Mouse (Mus musculus) stomach, postnatal 0 days (tissue): ENCODE results near the gene Pex10. TPM values are rescaled to one million over a fixed set of nuclear protein-coding genes. Genes with fewer than 3 reads are reported as not detected.
A peak's percentile ranks its signal among the peaks of the same experiment; 100 is the strongest.

Experiments used
- ATAC-seq: fragments of 200-750 bp; cut with Nextera tagmentation; 2 replicates; pipeline ENCODE4 v1.8.0; 2017; ENCODE audit not compliant: low FRiP score, low TSS enrichment
- DNase-seq: peaks from one replicate; pipeline ENCODE4 v3.0.0-alpha.2; 2016; ENCODE audit warnings: low spot score
- H3K27ac ChIP-seq: fragments of 300-500 bp; sonication (generic); replicated peaks from 2 replicates; pipeline ENCODE4 v1.5.1; 2014; ENCODE audit warnings: mild to moderate bottlenecking, control low read depth
- H3K27me3 ChIP-seq: fragments of 300-500 bp; sonication (generic); 2 replicates; pipeline ENCODE4 v1.6.1; 2014; ENCODE audit warnings: low read length; ENCODE audit not compliant: control insufficient read depth, insufficient read depth
- H3K36me3 ChIP-seq: fragments of 300-500 bp; sonication (generic); 2 replicates; pipeline ENCODE4 v1.6.1; 2014; ENCODE audit warnings: low read length, mixed read lengths; ENCODE audit not compliant: control insufficient read depth, insufficient read depth
- H3K4me1 ChIP-seq: fragments of 300-500 bp; sonication (generic); replicated peaks from 2 replicates; pipeline ENCODE4 v1.6.1; 2014; ENCODE audit warnings: antibody characterized with exemption; ENCODE audit not compliant: control insufficient read depth, insufficient read depth
- H3K4me2 ChIP-seq: fragments of 300-500 bp; sonication (generic); replicated peaks from 2 replicates; pipeline ENCODE4 v1.6.1; 2014; ENCODE audit warnings: low read depth, mild to moderate bottlenecking, control low read depth, moderate library complexity
- H3K4me3 ChIP-seq: fragments of 300-500 bp; sonication (generic); 2 replicates; pipeline ENCODE4 v1.5.1; 2014; ENCODE audit warnings: low read depth, low read length, control low read depth
- H3K9ac ChIP-seq: fragments of 300-500 bp; sonication (generic); 2 replicates; pipeline ENCODE4 v1.6.1; 2014; ENCODE audit warnings: mild to moderate bottlenecking, low read length, control low read depth, mixed read lengths
- H3K9me3 ChIP-seq: fragments of 300-500 bp; sonication (generic); 2 replicates; pipeline ENCODE4 v1.6.1; 2016; ENCODE audit warnings: low read length; ENCODE audit not compliant: control insufficient read depth
- CTCF ChIP-seq: IDR thresholded peaks from 2 replicates; pipeline ENCODE4 v1.5.1; 2016; ENCODE audit warnings: antibody characterized with exemption, low read depth, mild to moderate bottlenecking, moderate library complexity
- EP300 ChIP-seq: optimal IDR thresholded peaks from 2 replicates; pipeline ENCODE3; 2016; ENCODE audit warnings: antibody characterized with exemption
- WGBS: fragments of 180-500 bp; shearing (Covaris S2); extraction: QIAGEN DNeasy Blood & Tissue Kit; methylation state at CpG from one replicate; pipeline ENCODE4 v1.1.7; 2014; 5-methylcytosine and 5-hydroxymethylcytosine counted together
- polyA plus RNA-seq: library from polyadenylated mRNA; unstranded; fragments of >200 nt; fragmentation: Nextera tagmentation; extraction: Ambion mirVana; gene quantifications from 2 replicates; pipeline ENCODE4 v1.2.1, GENCODE M21; 2015

Pex10 gene
- polyA plus RNA-seq, 1 experiment from 2014 or later, result 10.3 TPM

DNA sequence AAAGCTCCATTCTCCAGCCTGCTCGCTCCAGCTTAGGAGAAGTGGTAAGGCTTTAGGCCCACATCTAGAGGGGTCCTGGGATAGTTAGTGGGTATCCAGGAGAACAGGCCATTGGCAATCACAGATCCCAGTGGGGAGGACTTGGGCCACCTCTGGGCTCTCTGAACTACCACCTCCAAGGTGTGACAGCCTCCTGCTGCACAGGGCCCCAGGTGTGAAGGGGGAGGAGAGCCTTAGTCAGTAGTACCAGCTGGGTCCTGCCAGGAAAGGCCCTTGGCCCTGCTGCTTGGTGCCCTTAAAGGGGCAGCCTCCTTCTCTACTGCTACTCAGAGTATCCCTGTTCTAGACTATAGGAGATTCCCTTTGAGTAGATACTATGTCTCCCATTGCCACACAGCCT, 46.7 kb upstream of the Pex10 start:
- TF ChIP-seq CTCF (no peak), EP300 (no peak)
- ATAC-seq, result no peak
- WGBS, result 42% methylated on average over 1 of the region's 1 CpGs
- H3K4me2 ChIP-seq, result no peak overlapping the region
- H3K36me3 ChIP-seq, result no peaks in the 10 kb centered on the region
- H3K4me1 ChIP-seq, result peaks cover 4% of the 10 kb centered on the region; the same call in 1 of the 2 replicates
- no peaks in the 10 kb centered on the region for H3K27me3 ChIP-seq
- H3K4me3 ChIP-seq, result no peak overlapping the region
- peak; percentile 26 for DNase-seq
- H3K9ac ChIP-seq, result no peak overlapping the region
- no peaks in the 10 kb centered on the region for H3K9me3 ChIP-seq
- H3K27ac ChIP-seq, result 0 out of 2 replicates have a peak overlapping the region, but pooled peaks have one; percentile 2

DNA sequence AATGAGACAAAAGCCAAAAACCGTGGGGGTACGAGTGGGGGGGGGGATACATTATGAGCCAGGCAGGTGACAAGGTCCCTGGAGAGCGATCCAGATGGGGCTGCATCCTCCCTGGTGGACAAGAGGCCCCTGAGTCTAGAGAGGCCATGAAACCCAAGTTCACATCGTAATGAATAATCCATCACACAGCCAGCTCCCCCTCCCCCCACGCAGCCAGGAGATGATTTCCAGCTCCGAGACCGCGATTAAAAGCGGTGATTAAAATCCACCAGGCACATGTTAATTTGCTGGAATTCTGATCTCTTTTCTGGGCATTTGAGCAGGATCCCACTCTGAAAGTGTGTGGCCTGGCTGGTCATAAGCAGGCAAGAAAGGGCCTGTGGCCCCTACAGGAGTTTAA, 46.0 kb upstream of the Pex10 start:
- 53% methylated on average over 9 of the region's 9 CpGs for WGBS

DNA sequence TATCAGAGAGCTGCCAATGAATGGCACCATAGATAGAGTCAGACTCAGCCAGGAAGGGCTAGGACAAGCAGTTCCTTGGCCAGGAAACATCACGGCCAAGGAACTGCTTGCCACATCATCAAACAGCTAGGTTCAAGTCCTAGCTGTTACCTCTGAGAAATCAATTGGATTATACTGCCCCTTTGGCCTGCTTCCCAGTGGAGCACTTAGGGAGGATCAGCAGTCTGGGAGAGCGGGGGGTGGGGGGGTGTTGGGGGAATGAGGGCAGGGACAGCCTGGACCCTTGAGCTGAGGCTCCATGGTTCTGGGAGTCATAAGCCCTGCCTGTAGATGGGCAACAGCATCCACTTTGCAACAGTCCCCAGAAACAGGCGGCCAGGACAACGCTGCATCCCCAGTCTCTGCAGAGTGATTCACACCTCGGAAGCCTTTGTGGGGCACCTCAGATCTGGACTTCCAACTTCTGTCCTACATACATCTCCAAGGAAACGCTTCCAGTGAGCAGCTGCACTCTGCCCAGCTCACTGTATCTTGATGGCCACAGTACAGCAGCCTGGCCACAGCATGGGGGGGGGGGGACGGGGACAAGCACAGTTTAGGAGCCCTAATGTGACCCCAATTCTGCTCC, 44.5 kb upstream of the Pex10 start:
- DNase-seq (no peak), ATAC-seq (no peak)
- 61% methylated on average over 7 of the region's 7 CpGs for WGBS
- Histone ChIP-seq H3K4me2 (no peak overlapping the region), H3K27me3 (no peaks in the 10 kb centered on the region), H3K4me3 (no peak overlapping the region), H3K4me1 (peaks cover 4% of the 10 kb centered on the region; the same call in 1 of the 2 replicates), H3K9ac (no peak overlapping the region), H3K36me3 (no peaks in the 10 kb centered on the region), H3K9me3 (no peaks in the 10 kb centered on the region), H3K27ac (no peak overlapping the region)
- TF ChIP-seq EP300, result no peak
- no peak for TF ChIP-seq CTCF

More for the DNA sequence above, 46.0 kb upstream of the Pex10 start:
- H3K9ac ChIP-seq, result no peak overlapping the region
- H3K27ac ChIP-seq, result no peak overlapping the region
- no peaks in the 10 kb centered on the region for H3K9me3 ChIP-seq
- TF ChIP-seq EP300 (no peak), CTCF (no peak)
- H3K36me3 ChIP-seq, result no peaks in the 10 kb centered on the region
- H3K27me3 ChIP-seq, result no peaks in the 10 kb centered on the region
- peaks cover 4% of the 10 kb centered on the region; the same call in 1 of the 2 replicates for H3K4me1 ChIP-seq
- no peak for ATAC-seq
- H3K4me2 ChIP-seq, result no peak overlapping the region
- no peak for DNase-seq
- no peak overlapping the region for H3K4me3 ChIP-seq

DNA sequence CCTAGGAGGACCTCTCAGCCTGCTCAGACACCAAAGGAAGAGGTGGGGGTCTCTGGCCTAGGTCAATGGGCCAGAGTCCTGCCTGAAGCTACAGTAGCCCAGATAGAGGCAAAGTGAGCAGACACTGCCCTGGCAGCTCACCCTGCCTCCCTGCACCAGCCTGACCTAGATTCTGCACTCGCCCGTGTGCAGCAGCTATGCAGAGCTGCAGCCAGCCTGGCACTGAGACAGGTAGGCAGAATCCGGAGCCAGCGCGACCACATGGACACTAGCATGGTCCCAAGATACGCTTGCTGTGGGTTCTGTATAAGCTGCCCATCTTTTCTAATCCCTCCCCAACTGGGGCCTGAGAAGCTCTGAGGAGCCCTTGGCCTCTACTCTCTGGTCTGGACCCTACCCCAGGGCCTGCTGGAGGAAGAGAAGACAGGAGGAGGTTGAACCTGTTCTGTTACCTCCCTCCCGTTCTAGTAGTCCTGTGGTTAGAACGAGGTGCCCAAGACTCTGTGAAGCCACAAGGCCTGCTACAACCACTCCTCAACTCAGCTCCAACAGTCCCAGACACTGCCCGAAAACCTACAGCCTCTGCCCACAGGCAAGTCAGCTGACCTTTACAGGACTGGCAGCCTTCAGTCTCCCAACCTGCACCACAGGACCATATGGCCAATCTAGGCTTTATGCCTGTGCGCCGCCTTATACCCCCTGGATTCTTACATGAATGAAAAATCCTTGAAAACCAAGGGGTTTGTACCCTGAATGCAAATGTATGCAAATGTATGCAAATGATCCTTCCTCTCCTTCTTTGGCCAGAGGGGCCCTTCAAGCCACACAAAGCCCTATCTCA, 42.4 kb upstream of the Pex10 start:
- Histone ChIP-seq H3K4me1 (no peaks in the 10 kb centered on the region), H3K27me3 (no peaks in the 10 kb centered on the region), H3K27ac (no peak overlapping the region), H3K4me2 (no peak overlapping the region), H3K9me3 (no peaks in the 10 kb centered on the region), H3K9ac (no peak overlapping the region), H3K4me3 (no peak overlapping the region), H3K36me3 (no peaks in the 10 kb centered on the region)
- ATAC-seq (no peak), DNase-seq (no peak)
- TF ChIP-seq CTCF (no peak), EP300 (no peak)
- 85% methylated on average over 11 of the region's 11 CpGs for WGBS

DNA sequence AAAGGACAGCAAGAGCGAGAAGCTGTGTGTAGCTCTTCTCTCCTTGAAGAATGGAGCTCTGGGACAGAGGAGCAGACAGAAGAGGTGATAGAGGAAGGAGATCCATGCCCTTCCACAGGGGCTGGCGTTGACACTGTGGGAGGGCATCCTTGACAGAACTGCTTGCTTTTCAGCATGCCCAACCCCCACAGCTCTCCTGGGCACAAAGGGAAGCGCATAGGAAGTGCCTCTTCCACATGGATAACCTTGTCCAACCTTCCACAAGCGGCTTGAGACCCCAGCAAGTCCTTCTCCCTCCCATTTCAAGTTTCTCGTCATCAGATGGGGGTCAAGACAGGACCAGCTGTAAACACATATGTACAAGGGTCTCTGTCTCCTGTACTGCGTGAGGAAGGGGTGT, 33.7 kb upstream of the Pex10 start:
- Histone ChIP-seq H3K36me3 (no peaks in the 10 kb centered on the region), H3K4me1 (no peaks in the 10 kb centered on the region), H3K4me2 (no peak overlapping the region), H3K27ac (no peak overlapping the region), H3K4me3 (no peak overlapping the region), H3K9me3 (no peaks in the 10 kb centered on the region), H3K27me3 (no peaks in the 10 kb centered on the region), H3K9ac (no peak overlapping the region)
- WGBS, result 45% methylated on average over 6 of the region's 6 CpGs
- ATAC-seq, result no peak
- DNase-seq, result no peak
- TF ChIP-seq EP300 (no peak), CTCF (no peak)

DNA sequence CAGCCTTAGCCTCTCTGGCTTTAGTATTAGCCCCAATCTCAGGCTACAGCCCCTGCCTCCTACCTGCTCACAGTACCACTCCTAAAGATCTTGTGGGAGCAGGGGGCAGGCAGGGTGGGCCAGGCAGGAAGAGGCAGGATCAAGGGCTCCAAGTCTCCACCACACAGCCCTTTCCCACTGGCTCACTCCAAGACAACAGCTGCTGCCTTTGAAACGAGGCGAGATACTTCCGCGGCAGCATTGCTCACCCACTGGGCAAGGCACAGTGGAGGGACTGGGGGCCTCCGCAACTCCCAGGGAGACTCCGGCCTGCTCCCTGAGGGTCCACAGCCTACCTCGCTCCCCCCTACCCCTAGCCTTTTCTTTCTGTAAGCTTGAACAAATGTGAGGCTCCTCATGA, 32.6 kb upstream of the Pex10 start:
- Histone ChIP-seq H3K4me1 (no peaks in the 10 kb centered on the region), H3K4me2 (no peak overlapping the region), H3K4me3 (no peak overlapping the region), H3K27me3 (no peaks in the 10 kb centered on the region), H3K27ac (no peak overlapping the region), H3K9me3 (no peaks in the 10 kb centered on the region), H3K36me3 (no peaks in the 10 kb centered on the region), H3K9ac (no peak overlapping the region)
- no peak for ATAC-seq
- 34% methylated on average over 7 of the region's 7 CpGs for WGBS
- no peak for TF ChIP-seq CTCF
- TF ChIP-seq EP300, result no peak
- DNase-seq, result no peak
